14 mouse cellular contexts compared by ENCODE assay signal in genomic region chr1:193089683-193090082, GRCm38 (mm10). TPM values are rescaled to one million over a fixed set of nuclear protein-coding genes. Genes with fewer than 3 reads are reported as not detected.
DNase-seq lines count a peak whose midpoint lies in the region; ATAC-seq lines count a peak whose summit lies in the region.
"Had no signal": no experiment of that assay in that cellular context is flagged by ENCODE, and none has a peak within 500 bp of the region (broad histone marks: within the 10 kb centered on the region; RNA-seq: fewer than 3 reads in every experiment).

No protein-coding gene starts in this region.

- H3K27me3 ChIP-seq in heart, embryonic 10.5 days (ENCODE audit: insufficient read depth, poor library complexity, severe bottlenecking) = no peaks in the 10 kb centered on the region
- no peaks in the 10 kb centered on the region for H3K27me3 ChIP-seq in intestine, embryonic 15.5 days (replicated peaks)
- H3K27me3 ChIP-seq: embryonic facial prominence, embryonic 15.5 days; liver, embryonic 15.5 days; stomach, embryonic 15.5 days had no signal

- no peak overlapping the region for H3K4me2 ChIP-seq in intestine, embryonic 15.5 days (replicated peaks)
- H3K4me2 ChIP-seq: embryonic facial prominence, embryonic 15.5 days; liver, embryonic 15.5 days; stomach, embryonic 15.5 days had no signal

- no peak overlapping the region for H3K27ac ChIP-seq in heart, embryonic 10.5 days
- no peak overlapping the region for H3K27ac ChIP-seq in intestine, embryonic 15.5 days
- H3K27ac ChIP-seq: embryonic facial prominence, embryonic 15.5 days; liver, embryonic 15.5 days; stomach, embryonic 15.5 days had no signal

- no peaks in the 10 kb centered on the region for H3K36me3 ChIP-seq in heart, embryonic 10.5 days
- H3K36me3 ChIP-seq in intestine, embryonic 15.5 days = no peaks in the 10 kb centered on the region
- H3K36me3 ChIP-seq: embryonic facial prominence, embryonic 15.5 days; G1E; liver, embryonic 15.5 days; stomach, embryonic 15.5 days had no signal

- H3K4me3 ChIP-seq in heart, embryonic 10.5 days = no peak overlapping the region
- H3K4me3 ChIP-seq in intestine, embryonic 15.5 days (replicated peaks) = no peak overlapping the region
- H3K4me3 ChIP-seq: embryonic facial prominence, embryonic 15.5 days; liver, embryonic 15.5 days; stomach, embryonic 15.5 days had no signal

- H3K9ac ChIP-seq in intestine, embryonic 15.5 days = no peak overlapping the region
- H3K9ac ChIP-seq: embryonic facial prominence, embryonic 15.5 days; liver, embryonic 15.5 days; stomach, embryonic 15.5 days had no signal

- WGBS in heart, embryonic 10.5 days = 77% methylated on average over 3 of the region's 3 CpGs
- WGBS in intestine, embryonic 15.5 days = 77% methylated on average over 3 of the region's 3 CpGs

- DNase-seq in adrenal gland, postnatal 36 days = peak; percentile 30 to 39
- no peak for DNase-seq in adrenal gland, postnatal 4 days (ENCODE audit: low spot score in 2 of 2)
- peak; percentile 54 to 68 for DNase-seq in heart, adult 9 months (ENCODE audit: low spot score in 2 of 2)
- no peak for DNase-seq in heart, embryonic 10.5 days (ENCODE audit: low spot score)
- DNase-seq in ovary, postnatal 36 days (ENCODE audit: low spot score) = peak; percentile 19
- DNase-seq in ovary, postnatal 14 days (ENCODE audit: low spot score) = no peak
- DNase-seq in thymus, postnatal 14 days = no peak
- DNase-seq: kidney, postnatal 36 days had no signal

- no peak for ATAC-seq in intestine, embryonic 15.5 days
- ATAC-seq: intestine, embryonic 16.5 days had no signal

- H3K4me1 ChIP-seq in heart, embryonic 10.5 days = no peaks in the 10 kb centered on the region
- peaks cover 4% of the 10 kb centered on the region for H3K4me1 ChIP-seq in intestine, embryonic 15.5 days (replicated peaks)
- H3K4me1 ChIP-seq: liver, embryonic 15.5 days had no signal

- no peaks in the 10 kb centered on the region for H3K9me3 ChIP-seq in heart, embryonic 10.5 days
- no peaks in the 10 kb centered on the region for H3K9me3 ChIP-seq in intestine, embryonic 15.5 days
- H3K9me3 ChIP-seq: embryonic facial prominence, embryonic 15.5 days; G1E; liver, embryonic 15.5 days; stomach, embryonic 15.5 days had no signal

RNA-seq across cellular contexts. Expression of gene Diexf, which starts 40.4 kb away (rescaled TPM):
- total RNA-seq in adrenal gland, postnatal 36 days (2021) = 10 to 100 TPM; 13.7 to 15.9 TPM
- 10 to 100 TPM; 18.1 to 19.9 TPM for total RNA-seq in adrenal gland, postnatal 4 days (2021)
- 5.2 and 8.7 TPM in 2 replicates for polyA plus RNA-seq in heart, embryonic 10.5 days (2016; fragmentation: Nextera tagmentation; extraction: Ambion mirVana)
- polyA plus RNA-seq in intestine, embryonic 15.5 days (2015; fragmentation: Nextera tagmentation; extraction: Ambion mirVana) = 7.5 and 9.7 TPM in 2 replicates

RNA-seq across cellular contexts. Expression of gene Syt14, which starts 54.1 kb away (rescaled TPM):
- total RNA-seq in adrenal gland, postnatal 36 days (2021) = 10 to 100 TPM in 1 of 2 experiments, 1 to 10 TPM in 1; 7.0 to 13.5 TPM
- total RNA-seq in adrenal gland, postnatal 4 days (2021) = 10 to 100 TPM in 1 of 2 experiments, 1 to 10 TPM in 1; 9.9 to 10.6 TPM
- 1.7 and 1.9 TPM in 2 replicates for polyA plus RNA-seq in heart, embryonic 10.5 days (2016; fragmentation: Nextera tagmentation; extraction: Ambion mirVana)
- polyA plus RNA-seq in intestine, embryonic 15.5 days (2015; fragmentation: Nextera tagmentation; extraction: Ambion mirVana) = 1.9 and 2.3 TPM in 2 replicates
- polyA plus RNA-seq: G1E had no signal

Comparison
In these comparisons a context has a peak if more than half of its experiments do, and no peak if none do; other contexts are left out.
1. DNase-seq: peak in adrenal gland, postnatal 36 days (2 of 2), heart, adult 9 months (2 of 2) and ovary, postnatal 36 days (single experiment); none in adrenal gland, postnatal 4 days (0 of 2), heart, embryonic 10.5 days (single experiment), ovary, postnatal 14 days (single experiment) and thymus, postnatal 14 days (single experiment).